Mouse (Mus musculus): ENCODE results near the gene Fkbp2. TPM values are rescaled to one million over a fixed set of nuclear protein-coding genes. Genes with fewer than 3 reads are reported as not detected.

Fkbp2 gene
- 44.1 TPM for polyA plus RNA-seq (2014; fragmentation: Illumina TruSeq; extraction: RNeasy Lipid Tissue Mini Kit (QIAGEN cat#74804); ENCODE audit: low read depth, low replicate concordance)

GRCm38 (mm10) chr19:6980381-6981093 is at the start of gene Fkbp2:
Gene Fkbp2 (minus strand): TSS chr19:6980501.

GRCm38 (mm10) chr19:7019191-7019590 is 38.9 kb upstream of the Fkbp2 start, which contains the start of gene Fermt3:
Gene Fermt3 (minus strand): TSS chr19:7019469.

DNA sequence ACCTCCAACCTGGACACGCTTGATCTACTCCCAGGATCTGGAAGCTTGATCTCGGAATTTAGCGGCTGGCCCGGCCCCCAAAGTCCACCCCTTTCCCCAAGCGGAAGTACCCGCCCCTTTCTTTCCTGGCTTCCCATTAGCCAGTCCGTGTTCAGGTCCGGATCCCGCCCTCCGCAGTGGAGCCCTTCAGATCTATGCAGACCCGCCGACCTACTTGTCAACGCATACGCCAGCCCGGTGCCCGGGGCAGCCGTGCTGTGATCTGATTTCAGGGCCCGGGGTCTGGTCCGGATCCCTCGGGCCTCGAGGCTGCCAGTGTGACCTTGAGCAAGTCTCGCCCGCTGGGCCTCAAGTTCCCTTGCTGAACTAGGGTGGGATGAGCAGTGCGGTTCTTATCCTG is 15.7 kb upstream of the Fkbp2 start, which contains the start of the genes Nudt22 and Trpt1:
TSS of gene Nudt22 (minus strand) at position 112 of the 400 bp plus-strand sequence.
TSS of gene Trpt1 (plus strand) at position 126 of the 400 bp plus-strand sequence.

DNA sequence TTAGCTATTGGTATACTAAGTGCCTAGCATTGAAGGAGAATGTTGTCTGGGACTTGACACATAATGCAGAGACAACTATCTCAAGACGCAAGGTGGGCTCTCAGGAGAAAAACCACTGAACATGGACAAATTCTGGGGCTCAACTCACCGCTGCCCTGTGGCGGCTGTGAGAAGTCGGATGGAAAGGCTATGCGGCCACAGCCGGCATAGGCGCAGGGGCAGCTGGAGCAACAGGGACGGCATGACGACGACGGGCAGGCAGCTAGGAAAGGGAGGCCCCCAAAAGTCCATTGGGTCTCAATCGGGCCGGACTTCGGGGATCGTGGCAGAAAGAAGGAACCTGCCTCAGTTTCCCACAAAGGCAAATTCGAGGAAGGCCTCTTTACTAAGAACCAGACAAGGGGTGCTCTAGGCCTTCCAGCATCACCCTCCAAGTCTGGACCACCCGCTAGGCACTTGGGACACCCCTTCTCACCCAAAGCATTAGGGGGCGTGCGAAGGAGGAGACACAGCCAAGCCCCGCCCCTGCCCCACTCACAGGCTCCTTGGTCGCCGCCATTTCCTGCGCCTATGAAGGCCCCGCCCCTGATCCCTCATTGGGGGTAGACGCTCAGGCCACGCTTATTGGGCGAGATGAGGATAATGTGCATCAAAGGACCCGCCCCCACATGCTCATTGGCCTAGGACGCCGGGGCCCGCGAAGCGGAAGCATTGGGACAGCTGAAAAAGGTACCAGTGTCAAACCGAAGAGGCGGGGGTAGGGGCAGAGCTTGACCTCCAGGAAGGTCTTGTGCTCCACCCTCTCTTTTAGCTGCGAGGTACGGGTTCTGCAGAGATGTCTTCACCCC is 11.9 kb upstream of the Fkbp2 start, which contains the start of gene Dnajc4:
TSS of gene Dnajc4 (minus strand) at position 562 of the 848 bp plus-strand sequence.

GRCm38 (mm10) chr19:6987061-6987903 is 7.0 kb upstream of the Fkbp2 start, which contains the start of gene Vegfb:
Gene Vegfb (minus strand): TSS chr19:6987651.

DNA sequence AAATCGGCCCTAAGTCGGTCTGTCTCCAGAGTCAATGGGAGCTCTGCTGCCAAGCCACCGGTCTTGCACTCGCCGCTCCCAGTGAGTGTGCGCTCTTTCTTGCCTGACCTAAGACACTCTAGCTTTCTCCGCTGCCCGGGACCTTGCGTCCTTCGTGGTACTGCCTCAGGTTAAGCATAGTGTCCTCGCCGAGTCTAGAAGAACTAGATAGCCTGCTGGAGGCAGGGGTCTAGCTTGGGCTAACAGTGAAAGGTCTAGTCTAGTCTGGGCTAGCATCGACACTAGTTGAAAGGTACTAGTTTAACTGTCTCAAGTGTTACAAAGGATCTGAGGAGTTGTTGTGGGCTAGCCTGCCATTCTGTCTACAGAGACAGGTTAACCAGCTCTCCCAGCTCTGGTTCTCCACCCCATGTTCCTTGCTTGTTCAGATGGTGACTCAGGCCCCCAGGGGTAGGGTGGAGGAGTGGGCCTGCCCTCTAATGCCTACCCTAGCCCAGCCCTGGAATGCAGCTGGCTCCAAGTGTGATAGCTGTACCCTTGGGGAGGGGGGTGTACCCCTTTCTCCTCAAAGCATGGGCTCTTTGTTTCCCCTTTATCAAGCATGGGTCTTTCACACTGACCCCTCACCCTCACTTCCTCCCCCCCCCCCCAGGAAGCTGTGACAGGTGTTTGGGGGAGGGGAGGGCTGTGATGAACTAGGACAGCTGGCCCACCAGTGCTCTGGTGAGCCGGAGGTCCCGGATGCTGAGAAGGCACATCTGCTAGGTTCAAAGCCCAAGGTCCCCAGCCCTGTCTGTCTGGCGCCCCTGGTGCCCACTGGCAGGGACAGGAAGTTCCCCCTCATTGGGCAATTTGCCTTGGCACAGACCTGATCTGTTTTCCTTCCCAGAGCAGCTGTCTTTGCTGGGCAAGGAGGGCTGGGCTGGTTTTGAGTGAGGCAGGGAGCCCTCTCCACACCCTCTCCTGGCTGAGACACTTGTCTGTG is 4.5 kb downstream of the Fkbp2 start, which contains the start of gene Plcb3:
TSS of gene Plcb3 (minus strand) at position 934 of the 985 bp plus-strand sequence.

GRCm38 (mm10) chr19:6974211-6975205 is 5.8 kb downstream of the Fkbp2 start, which contains the start of gene Ppp1r14b:
Gene Ppp1r14b (plus strand): TSS chr19:6974968.

GRCm38 (mm10) chr19:6942249-6942691 is 38.0 kb downstream of the Fkbp2 start, which contains the start of gene Gpr137:
Gene Gpr137 (minus strand): TSS chr19:6942480.

GRCm38 (mm10) chr19:6941372-6942248 is 38.7 kb downstream of the Fkbp2 start, which contains the start of gene Bad:
Gene Bad (plus strand): TSS chr19:6941861.

GRCm38 (mm10) chr19:6934195-6934977 is 45.9 kb downstream of the Fkbp2 start, which contains the start of gene Kcnk4:
Gene Kcnk4 (minus strand): TSS chr19:6934515.

Other genes with a start within 250 kb of the Fkbp2 start
- gene Rps6ka4, start 139.9 kb downstream of the Fkbp2 start, polyA plus RNA-seq (2014; fragmentation: Illumina TruSeq; extraction: RNeasy Lipid Tissue Mini Kit (QIAGEN cat#74804); ENCODE audit: low read depth, low replicate concordance), result 11.3 TPM
- gene Ccdc88b, start 122.3 kb downstream of the Fkbp2 start, polyA plus RNA-seq (2014; fragmentation: Illumina TruSeq; extraction: RNeasy Lipid Tissue Mini Kit (QIAGEN cat#74804); ENCODE audit: low read depth, low replicate concordance), result 1.0 TPM
- 42.4 TPM for gene Trmt112, start 70.8 kb downstream of the Fkbp2 start, polyA plus RNA-seq (2014; fragmentation: Illumina TruSeq; extraction: RNeasy Lipid Tissue Mini Kit (QIAGEN cat#74804); ENCODE audit: low read depth, low replicate concordance)
- 608 TPM for gene Prdx5, start 70.4 kb downstream of the Fkbp2 start, polyA plus RNA-seq (2014; fragmentation: Illumina TruSeq; extraction: RNeasy Lipid Tissue Mini Kit (QIAGEN cat#74804); ENCODE audit: low read depth, low replicate concordance)
- gene Esrra, start 58.7 kb downstream of the Fkbp2 start, polyA plus RNA-seq (2014; fragmentation: Illumina TruSeq; extraction: RNeasy Lipid Tissue Mini Kit (QIAGEN cat#74804); ENCODE audit: low read depth, low replicate concordance), result 142 TPM
- gene Catsperz, start 55.1 kb downstream of the Fkbp2 start, polyA plus RNA-seq (2014; fragmentation: Illumina TruSeq; extraction: RNeasy Lipid Tissue Mini Kit (QIAGEN cat#74804); ENCODE audit: low read depth, low replicate concordance), result not detected
- not detected for gene Kcnk4, start 46.0 kb downstream of the Fkbp2 start, polyA plus RNA-seq (2014; fragmentation: Illumina TruSeq; extraction: RNeasy Lipid Tissue Mini Kit (QIAGEN cat#74804); ENCODE audit: low read depth, low replicate concordance)
- 33.9 TPM for gene Bad, start 38.6 kb downstream of the Fkbp2 start, polyA plus RNA-seq (2014; fragmentation: Illumina TruSeq; extraction: RNeasy Lipid Tissue Mini Kit (QIAGEN cat#74804); ENCODE audit: low read depth, low replicate concordance)
- 30.3 TPM for gene Gpr137, start 38.0 kb downstream of the Fkbp2 start, polyA plus RNA-seq (2014; fragmentation: Illumina TruSeq; extraction: RNeasy Lipid Tissue Mini Kit (QIAGEN cat#74804); ENCODE audit: low read depth, low replicate concordance)
- 55.2 TPM for gene Ppp1r14b, start 5.5 kb downstream of the Fkbp2 start, polyA plus RNA-seq (2014; fragmentation: Illumina TruSeq; extraction: RNeasy Lipid Tissue Mini Kit (QIAGEN cat#74804); ENCODE audit: low read depth, low replicate concordance)
- 21.0 TPM for gene Plcb3, start 4.0 kb downstream of the Fkbp2 start, polyA plus RNA-seq (2014; fragmentation: Illumina TruSeq; extraction: RNeasy Lipid Tissue Mini Kit (QIAGEN cat#74804); ENCODE audit: low read depth, low replicate concordance)
- 291 TPM for gene Vegfb, start 7.2 kb upstream of the Fkbp2 start, polyA plus RNA-seq (2014; fragmentation: Illumina TruSeq; extraction: RNeasy Lipid Tissue Mini Kit (QIAGEN cat#74804); ENCODE audit: low read depth, low replicate concordance)
- 61.0 TPM for gene Dnajc4, start 12.1 kb upstream of the Fkbp2 start, polyA plus RNA-seq (2014; fragmentation: Illumina TruSeq; extraction: RNeasy Lipid Tissue Mini Kit (QIAGEN cat#74804); ENCODE audit: low read depth, low replicate concordance)
- gene Nudt22, start 15.6 kb upstream of the Fkbp2 start, polyA plus RNA-seq (2014; fragmentation: Illumina TruSeq; extraction: RNeasy Lipid Tissue Mini Kit (QIAGEN cat#74804); ENCODE audit: low read depth, low replicate concordance), result 34.6 TPM
- 24.2 TPM for gene Trpt1, start 15.6 kb upstream of the Fkbp2 start, polyA plus RNA-seq (2014; fragmentation: Illumina TruSeq; extraction: RNeasy Lipid Tissue Mini Kit (QIAGEN cat#74804); ENCODE audit: low read depth, low replicate concordance)
- gene Fermt3, start 39.0 kb upstream of the Fkbp2 start, polyA plus RNA-seq (2014; fragmentation: Illumina TruSeq; extraction: RNeasy Lipid Tissue Mini Kit (QIAGEN cat#74804); ENCODE audit: low read depth, low replicate concordance), result 3.3 TPM
- gene Stip1, start 59.5 kb upstream of the Fkbp2 start, polyA plus RNA-seq (2014; fragmentation: Illumina TruSeq; extraction: RNeasy Lipid Tissue Mini Kit (QIAGEN cat#74804); ENCODE audit: low read depth, low replicate concordance), result 110 TPM
- gene Macrod1, start 76.3 kb upstream of the Fkbp2 start, polyA plus RNA-seq (2014; fragmentation: Illumina TruSeq; extraction: RNeasy Lipid Tissue Mini Kit (QIAGEN cat#74804); ENCODE audit: low read depth, low replicate concordance), result 234 TPM
- gene Flrt1, start 125.2 kb upstream of the Fkbp2 start, polyA plus RNA-seq (2014; fragmentation: Illumina TruSeq; extraction: RNeasy Lipid Tissue Mini Kit (QIAGEN cat#74804); ENCODE audit: low read depth, low replicate concordance), result 0.89 TPM
- gene Otub1, start 225.8 kb upstream of the Fkbp2 start, polyA plus RNA-seq (2014; fragmentation: Illumina TruSeq; extraction: RNeasy Lipid Tissue Mini Kit (QIAGEN cat#74804); ENCODE audit: low read depth, low replicate concordance), result 49.5 TPM
- gene Cox8a, start 237.1 kb upstream of the Fkbp2 start, polyA plus RNA-seq (2014; fragmentation: Illumina TruSeq; extraction: RNeasy Lipid Tissue Mini Kit (QIAGEN cat#74804); ENCODE audit: low read depth, low replicate concordance), result 337 TPM

Measured in heart, adult 10 weeks (tissue).